Mouse (Mus musculus) left cerebral cortex, postnatal 10 days (tissue): ENCODE measurements around the gene Eya2. TPM values are rescaled to one million over a fixed set of nuclear protein-coding genes. Genes with fewer than 3 reads are reported as not detected.
A peak's percentile ranks its signal among the peaks of the same experiment; 100 is the strongest.

Source experiments
- DNase-seq, 2 experiments: peaks; one replicate each; pipeline ENCODE4 v3.0.0; 2021 to 2022; ENCODE audit warnings: low spot score in 2 of 2, mixed read lengths in 1 of 2; ENCODE audit errors: extremely low spot score in 1 of 2
- intact Hi-C: fragments of 180-260 bp; cut with DNase I; formaldehyde crosslinking; loops from one replicate; pipeline ENCODE4 v1.15.1; 2025
- total RNA-seq, 2 experiments: library from RNA; stranded (reverse); gene quantifications; 2 replicates each; pipeline ENCODE4 v1.2.3; 2021

Gene Eya2
- total RNA-seq, 2 experiments from 2014 or later: 5.4 to 6.8 TPM

DNA sequence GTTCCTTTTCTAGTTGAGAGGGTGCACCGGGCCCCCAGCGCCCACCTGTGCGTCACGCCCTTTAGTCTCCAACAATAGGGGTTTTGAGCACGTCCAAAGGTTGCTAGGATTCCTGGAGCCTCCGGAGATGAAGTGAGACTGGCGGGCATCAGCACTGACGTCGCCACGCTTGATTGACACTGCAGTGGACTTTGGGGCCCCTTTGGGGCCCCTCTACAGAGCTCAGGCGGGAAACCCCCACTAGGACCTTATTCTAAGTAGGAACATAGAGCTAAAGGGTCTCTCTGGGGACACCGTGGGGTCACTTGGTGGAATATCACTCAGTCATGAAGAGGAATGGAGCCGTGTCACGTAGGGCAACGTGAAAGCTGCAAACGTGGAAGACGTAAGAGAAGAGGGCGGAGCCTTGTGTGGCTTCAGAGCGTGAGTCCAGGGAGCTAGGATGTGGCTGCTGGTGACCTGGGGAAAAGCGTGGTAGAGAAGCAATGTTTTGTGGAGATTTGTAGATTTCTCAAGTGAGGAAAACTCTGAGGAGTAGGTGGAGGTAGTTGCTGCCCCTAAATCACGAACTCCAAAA, 147.5 kb downstream of the Eya2 start:
- intact Hi-C loops: no loop called here
- DNase-seq: no peak

DNA sequence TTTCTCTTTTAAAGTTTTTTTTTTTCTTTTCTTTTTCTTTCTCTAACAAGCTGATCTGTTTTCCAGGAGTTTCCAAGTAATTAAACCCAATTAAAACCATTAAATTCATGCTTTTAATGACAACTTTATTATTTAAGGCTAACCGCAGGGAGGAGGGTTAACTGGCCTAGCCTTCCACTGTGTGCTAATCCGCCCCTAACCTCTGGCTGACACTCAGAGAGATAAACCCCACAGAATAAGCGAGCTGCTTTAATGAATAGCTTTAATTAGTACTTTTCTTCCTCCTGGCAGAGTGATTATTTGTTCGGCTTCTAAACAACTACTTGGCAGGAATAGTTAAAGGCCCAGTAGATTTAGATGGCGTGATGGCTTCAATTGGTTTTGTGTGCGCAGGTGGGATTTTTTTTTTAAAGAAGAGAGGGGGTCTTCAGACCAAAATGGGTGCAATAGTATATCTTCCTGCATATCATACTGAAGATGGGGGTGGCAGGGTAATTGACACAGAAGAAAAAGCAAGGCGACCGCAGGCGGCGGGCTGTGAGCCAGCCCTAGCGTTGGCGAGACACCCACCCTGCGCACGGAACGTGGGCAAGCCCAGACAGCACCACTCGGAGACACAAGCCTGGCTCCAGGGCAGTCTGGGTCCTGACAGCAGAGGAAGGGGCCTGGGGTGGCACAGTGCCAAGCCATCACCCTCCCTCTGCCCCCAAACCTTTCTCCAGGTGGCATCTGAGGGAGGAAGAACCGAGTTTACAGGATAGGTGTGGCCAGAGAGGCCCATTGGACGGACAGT, 150.7 kb downstream of the Eya2 start:
- intact Hi-C loops: loop anchor here (5.0 kb wide), 1 partner anchor 218 kb away; no protein-coding TSS in a partner anchor
- DNase-seq: peak in 1 of 2 experiments; percentile 45

DNA sequence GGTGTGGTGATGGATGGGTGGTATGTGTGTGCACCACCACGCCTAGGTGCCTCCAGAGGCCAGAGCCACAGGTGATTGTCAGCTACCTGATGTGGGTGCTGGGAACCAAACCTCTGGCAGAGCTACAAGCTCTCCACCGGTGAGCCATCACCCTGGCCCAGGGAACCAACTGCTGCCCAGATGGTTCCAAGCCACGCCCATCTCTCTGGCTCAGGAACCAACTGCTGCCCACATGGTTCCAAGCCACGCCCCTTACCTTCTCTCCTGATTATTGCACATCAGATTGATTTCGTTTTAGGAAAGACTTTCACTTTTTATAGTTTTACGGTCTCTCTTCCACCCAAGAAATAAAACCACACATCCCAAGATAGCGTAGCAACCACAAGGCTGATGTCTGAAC, 153.1 kb downstream of the Eya2 start:
- intact Hi-C loops: loop anchor here (5.0 kb wide), 1 partner anchor 221 kb away; no protein-coding TSS in a partner anchor
- DNase-seq: no peak

DNA sequence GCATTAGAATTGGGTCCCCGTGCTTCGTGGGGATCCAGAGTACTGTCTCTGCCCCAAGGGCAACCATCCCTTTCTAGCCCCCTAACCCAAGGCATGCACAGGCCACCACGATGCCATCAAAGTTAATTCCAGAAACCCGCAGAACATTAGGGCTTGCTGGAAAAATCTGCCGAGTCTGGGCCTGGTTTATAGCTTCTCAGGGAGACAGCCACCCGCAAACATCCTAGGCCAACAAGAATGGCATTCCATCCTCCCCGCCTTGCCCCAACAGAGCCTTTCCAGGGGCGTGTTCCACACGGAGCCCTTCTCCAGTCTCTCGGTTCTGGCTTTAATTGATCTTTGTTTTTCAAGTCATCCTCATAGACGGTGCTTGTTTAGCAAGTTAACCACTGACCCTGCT, 153.6 kb downstream of the Eya2 start:
- no peak for DNase-seq
- intact Hi-C loops: loop anchor here (5.0 kb wide), 1 partner anchor 221 kb away; no protein-coding TSS in a partner anchor

DNA sequence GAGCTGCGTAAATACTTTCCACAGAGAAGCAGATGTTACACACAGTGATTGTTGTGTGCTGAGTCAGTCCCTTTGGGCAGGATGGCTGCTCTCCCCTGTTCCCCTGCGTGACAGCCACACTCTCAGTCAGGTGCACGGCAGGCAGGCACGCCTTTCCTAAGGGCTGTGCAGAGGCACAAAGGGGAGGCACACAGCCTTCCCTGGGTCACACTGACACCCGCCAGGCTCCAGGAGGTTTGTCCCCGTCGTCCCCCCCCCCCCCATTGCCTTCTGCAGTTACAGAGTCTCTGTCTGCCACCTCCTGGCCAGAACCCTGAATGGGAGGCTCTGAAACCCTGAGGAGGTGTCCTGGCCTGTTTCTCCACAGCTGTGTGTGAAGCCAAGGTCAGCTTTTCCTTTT, 156.2 kb downstream of the Eya2 start:
- no peak for DNase-seq
- intact Hi-C loops: no loop called here

- no peak for DNase-seq
- intact Hi-C loops: no loop called here
Observed at GRCm38 (mm10) chr2:165752704-165753103, 157.9 kb downstream of the Eya2 start.

DNA sequence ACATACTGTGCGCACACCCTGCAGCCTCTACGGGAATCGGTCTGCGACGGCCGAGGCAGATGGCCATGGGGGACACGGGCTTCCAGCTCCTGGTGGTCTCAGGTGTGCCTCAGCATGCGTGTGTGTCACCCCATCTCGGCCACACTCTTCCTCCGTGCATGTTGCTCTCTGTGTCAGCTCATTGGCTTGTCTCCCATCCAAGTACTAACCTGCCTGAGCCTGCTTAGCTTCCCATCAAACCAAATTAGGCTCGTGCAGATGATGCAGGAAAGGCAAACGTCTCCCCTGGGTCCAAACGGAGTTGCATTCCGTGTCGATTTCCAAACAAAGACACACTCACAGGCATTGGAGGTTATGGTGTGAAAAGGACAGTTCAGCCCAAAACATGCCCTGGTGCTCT, 163.0 kb downstream of the Eya2 start:
- intact Hi-C loops: no loop called here
- DNase-seq: no peak

DNA sequence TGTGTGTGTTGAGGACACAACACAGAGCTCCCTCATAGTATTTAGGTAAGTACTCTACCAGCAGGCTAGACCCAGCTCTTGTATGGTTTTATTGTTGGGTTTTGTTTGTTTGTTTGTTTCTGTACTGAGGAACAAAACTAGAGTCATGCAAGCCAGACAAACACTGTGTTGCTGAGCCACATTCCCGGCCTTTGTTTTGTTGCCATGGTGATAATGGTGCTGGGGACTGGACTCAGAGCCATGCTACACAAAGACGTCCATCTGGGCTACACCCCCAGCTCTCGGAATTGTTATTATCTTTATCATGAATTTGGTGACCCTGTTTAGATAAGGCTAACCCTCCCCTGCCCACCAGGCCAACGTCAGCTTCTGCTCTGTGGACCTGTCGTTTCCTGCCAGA, 163.7 kb downstream of the Eya2 start:
- intact Hi-C loops: no loop called here
- DNase-seq: no peak

DNA sequence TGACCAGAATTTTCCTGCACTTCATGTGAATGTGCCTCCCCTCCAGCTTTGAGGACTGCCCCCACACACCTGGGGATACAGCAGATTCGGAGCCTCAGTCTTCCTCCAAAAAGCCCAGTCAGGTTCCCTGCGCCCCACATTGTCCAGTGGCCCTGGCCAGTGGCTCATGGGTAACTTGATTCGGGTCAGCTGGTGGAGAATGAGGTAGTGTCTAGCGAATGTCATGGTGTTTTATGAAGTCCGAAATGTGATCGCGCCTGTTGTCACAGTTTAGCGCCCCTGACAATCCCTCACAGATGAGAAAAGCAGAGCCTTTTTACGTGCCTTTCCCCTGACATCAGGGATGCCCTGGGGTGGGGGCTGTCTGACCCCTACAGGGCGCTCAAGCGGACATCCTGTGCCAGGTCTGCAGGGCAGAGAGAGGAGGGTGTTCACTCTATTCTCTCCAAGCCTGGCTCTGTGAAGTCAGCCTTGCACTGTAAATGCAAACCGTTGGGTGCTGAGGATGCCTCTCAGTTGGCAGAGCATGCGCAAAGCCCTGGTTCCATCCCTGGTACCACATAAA, 164.7 kb downstream of the Eya2 start:
- DNase-seq: no peak
- intact Hi-C loops: no loop called here

DNA sequence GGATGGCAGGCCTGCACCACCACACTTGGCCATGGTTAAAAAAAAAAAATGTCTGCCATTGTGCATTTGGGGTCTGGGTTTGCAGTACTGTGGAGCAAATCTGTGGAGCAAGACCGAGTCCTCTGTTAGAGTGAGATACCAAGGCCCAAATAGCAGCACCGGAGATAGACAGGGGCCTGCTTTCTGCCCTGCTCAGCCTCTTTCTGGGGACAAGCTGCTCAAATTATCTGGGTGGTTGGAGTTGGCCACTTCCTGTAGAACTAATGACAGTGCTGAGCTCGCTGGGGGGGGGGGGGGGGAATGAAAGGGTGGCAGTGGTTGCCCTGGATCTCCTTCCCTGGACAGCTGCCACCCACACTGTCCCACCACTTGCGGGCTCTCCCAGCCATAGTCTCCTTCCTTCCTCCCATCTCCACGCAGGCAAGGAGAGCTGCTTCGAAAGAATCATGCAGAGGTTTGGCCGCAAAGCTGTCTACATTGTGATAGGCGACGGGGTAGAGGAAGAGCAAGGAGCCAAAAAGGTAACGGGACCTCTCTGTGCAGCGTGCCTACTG, 174.1 kb downstream of the Eya2 start:
- no peak for DNase-seq
- intact Hi-C loops: loop anchor here (5.0 kb wide), 1 partner anchor 242 kb away; no protein-coding TSS in a partner anchor

- intact Hi-C loops: loop anchor here (5.0 kb wide), 1 partner anchor 242 kb away; no protein-coding TSS in a partner anchor
- DNase-seq: no peak
Observed at GRCm38 (mm10) chr2:165769375-165769948, 174.6 kb downstream of the Eya2 start.

DNA sequence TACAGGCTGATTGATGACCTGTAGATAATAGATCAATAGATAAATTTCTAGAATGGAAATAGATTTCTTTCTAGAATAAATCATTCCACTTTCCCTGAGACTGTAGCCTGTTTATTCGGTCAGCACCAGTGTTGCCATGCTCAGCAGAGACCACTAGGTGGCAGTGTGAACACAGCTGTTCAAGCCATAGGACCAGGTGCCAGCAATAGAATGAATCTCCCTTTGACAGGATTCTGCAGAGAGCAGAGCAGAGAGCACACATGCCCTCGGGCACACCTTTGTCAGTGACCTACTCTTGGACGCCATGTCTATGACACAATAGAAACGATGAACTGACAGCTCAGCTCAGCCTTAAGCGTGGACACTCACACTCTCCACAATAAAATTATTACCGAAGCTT, 184.1 kb downstream of the Eya2 start:
- DNase-seq: peak; percentile 76 to 85
- intact Hi-C loops: no loop called here

DNA sequence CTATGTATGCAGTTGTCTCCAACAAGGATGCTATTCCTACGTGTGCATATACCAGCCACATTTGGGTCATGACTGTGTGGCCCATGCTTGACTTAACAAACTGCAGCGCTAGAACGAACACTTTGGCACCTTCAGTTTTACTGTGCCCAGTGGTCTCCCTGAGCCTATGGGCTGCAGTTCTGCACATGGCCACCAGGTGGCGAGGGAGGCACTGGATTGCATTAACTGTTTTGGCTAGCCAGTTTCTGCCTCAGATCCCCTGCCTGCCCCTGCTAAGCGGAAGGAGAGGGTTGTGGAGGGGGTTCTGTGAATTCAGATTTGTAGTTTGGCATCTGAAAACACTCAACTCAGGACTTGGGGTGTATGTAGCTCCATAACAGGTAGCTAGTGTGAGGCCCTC, 187.5 kb downstream of the Eya2 start:
- peak; percentile 80 to 84 for DNase-seq
- intact Hi-C loops: loop anchor here (5.0 kb wide), 2 partner anchors 130 to 265 kb away; no protein-coding TSS in a partner anchor

- DNase-seq: no peak
- intact Hi-C loops: no loop called here
Observed at GRCm38 (mm10) chr2:165785312-165786036, 190.6 kb downstream of the Eya2 start.

- no peak for DNase-seq
- intact Hi-C loops: no loop called here
Observed at GRCm38 (mm10) chr2:165786467-165786866, 191.6 kb downstream of the Eya2 start.

GRCm38 (mm10) chr2:165788005-165788404, 193.2 kb downstream of the Eya2 start:
- intact Hi-C loops: no loop called here
- DNase-seq: peak; percentile 76 to 90

DNA sequence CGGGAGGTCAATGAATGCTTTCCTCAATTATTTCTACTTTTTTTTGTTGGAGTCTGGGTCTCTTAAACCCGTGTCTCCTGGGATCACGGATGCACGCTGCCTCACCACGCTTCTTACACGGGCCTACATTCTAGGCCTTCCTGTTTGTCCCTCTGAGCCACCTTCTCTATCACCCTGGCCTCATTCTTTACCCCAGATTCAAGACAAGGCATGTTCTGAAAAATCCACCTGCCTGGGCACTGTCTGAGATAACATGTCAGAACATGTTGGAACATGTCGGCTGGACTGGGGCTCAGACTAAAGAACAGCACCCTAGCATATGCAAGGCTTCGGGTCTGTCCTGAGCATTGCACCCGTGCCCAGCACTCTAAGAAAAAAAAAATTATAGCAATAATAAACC, 194.0 kb downstream of the Eya2 start:
- intact Hi-C loops: no loop called here
- DNase-seq: no peak

GRCm38 (mm10) chr2:165789667-165790066, 194.8 kb downstream of the Eya2 start:
- no peak for DNase-seq
- intact Hi-C loops: no loop called here

DNA sequence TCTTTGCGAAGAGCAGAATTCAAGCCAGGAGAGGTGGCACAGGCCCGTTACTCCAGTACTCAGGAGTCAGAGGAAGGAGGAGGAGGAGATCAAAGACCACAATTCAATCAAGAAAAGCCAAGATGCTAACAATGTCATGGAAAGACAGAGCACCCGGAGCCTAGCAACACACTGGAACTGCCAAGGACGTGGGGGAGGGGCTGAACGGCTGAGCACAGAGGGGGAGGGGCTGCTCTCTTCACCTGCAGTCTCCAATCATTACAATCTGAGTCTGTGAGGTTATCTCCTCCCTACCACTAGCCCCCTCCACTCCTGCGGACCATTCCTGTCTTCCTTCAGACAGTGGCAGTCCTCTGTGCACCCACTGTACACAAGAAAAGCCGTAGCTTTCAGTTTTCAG, 196.2 kb downstream of the Eya2 start:
- DNase-seq: no peak
- intact Hi-C loops: no loop called here
